Mouse (Mus musculus) lung, adult 18-20 months (tissue): ENCODE results near the gene Phf21b.

Experiments used
- DNase-seq, 2 experiments: peaks; one replicate each; pipeline ENCODE4 v3.0.0; 2022; ENCODE audit warnings: mixed read lengths in 2 of 2

The Phf21b gene

DNA sequence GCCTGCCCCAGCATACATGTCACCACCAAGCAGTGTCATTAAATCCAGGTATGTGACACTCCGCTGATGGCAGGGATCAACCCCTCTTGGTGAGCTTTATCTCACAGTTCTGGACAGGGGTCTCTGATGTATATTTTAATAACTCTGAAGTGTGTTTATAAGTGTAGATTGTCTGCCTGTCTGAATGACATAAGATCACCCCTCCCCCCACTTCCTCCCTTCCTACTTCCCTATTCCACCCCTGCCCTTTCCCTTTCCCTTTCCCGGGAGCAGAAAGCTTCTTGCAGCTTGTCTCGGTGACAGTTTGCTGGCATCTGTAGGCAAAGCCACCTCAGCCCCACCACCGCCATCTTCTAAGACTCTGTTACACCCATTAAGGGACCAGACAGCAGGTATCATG is 11.0 kb downstream of the Phf21b start:
- DNase-seq: no peak

DNA sequence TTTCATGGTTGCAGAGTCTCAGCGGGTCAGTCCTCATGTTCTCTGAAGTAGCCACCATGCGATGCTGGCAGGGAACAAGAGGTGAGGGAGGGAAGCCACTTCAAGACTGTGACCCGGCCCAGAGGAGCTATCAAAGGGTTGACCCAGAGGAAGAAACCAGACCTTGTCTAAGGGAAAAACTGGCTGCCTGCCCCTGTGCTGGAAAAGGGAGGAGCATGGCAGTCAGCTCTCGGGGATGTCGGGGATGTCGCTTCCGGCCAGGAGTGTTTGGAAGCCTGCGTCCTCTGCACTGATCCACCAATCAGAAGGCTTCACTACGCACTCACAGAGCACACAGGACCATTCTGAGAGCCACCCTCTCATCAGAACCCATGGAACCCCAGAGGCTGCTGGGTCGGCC is 12.8 kb downstream of the Phf21b start:
- no peak for DNase-seq

DNA sequence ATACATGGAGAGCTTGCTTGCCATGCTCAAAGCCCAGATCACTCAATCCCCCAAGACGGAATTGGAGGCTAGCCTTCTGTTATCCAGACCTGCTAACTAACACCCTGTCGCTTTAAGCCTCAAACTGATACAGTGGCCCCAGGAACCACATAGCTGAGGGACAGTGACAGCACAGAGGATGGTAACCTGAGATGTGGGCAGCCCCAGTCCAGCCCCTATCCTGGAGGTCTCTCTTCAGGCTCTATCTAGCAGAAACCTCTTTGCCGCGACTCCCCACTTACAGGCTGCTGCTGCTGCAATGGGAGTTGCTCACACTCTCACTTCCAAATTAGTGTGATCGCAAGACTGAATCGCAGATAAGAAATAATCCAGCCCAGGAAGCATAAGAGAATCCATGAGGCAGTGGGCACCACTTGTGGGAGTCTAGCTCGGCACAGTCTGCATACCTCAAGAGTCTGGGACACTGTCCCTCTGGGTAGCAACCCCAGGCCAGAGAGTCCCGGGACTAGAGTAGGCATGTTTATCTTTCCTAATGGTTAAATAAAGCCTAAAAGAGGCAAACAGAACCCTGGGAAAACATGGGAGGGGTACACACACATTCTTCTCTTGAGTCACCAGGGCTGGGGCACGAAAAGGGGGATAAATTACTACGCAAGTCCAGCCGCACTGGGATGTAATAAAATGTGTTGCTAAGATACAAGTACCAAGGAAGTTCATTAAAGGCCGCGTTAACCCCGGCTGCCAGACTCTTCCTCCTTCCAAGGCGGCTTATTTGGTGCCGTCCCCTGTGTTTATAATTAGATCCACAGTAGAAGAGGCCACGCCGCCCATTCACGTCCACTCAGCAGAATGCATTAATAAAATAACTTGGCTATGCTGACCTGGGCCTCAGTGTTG is 13.7 kb downstream of the Phf21b start:
- DNase-seq: no peak

DNA sequence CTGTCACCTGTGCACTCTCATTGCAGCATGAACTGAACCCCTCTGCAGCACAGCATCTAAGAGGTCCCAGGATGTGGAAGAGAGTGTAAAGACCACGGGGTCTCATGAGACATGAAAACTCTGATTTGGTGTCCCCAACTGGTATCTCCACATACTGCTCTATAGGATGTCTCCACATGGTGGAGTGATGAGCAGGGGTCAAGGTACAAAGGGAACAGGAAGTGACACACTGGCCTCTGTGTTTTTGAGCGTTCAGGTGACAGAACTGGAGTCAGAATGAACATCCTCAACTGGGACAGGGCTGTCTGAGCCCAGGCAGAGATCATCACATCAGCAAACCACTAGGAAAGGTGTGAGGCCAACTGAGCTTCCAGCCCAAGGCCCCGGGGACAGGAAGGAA is 15.3 kb downstream of the Phf21b start:
- DNase-seq: no peak

DNA sequence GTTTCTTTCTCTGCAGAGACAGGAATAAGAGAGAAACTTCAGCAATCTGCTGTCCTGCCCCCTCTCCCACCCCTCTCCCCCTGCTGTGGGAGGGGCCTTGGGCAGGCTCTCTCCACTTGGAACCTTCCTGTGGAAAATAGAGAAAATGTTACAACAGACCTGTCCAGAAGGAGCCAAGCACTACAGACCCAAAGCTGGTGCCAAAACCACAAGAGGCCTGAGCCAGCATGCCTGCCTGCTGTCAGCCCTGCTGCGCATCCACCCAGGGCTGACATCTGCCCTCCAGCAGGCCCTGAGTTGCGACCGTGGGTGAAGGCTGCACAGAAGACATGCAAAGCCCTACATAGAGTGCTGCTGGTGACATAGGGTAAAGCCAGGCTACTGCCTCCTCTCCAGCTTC is 16.3 kb downstream of the Phf21b start:
- no peak for DNase-seq

DNA sequence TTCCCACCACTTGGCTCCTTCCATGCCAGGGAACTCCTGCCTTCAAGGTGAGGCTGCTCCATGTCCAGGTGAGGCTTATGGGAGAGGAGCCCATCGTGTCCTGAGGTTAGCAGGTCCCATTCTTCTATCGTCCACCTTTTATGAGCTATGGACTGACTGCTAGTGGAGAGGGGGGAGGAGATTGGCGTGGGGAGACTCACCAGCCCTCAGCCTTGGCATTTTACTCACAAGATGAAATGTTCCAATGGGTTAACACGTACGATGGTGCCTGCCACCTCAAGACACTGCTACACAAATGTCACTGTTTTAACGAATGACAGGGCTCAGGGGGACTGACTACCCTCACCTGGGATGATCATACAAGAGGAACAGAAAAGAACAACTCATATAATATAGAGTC is 18.0 kb downstream of the Phf21b start:
- no peak for DNase-seq

DNA sequence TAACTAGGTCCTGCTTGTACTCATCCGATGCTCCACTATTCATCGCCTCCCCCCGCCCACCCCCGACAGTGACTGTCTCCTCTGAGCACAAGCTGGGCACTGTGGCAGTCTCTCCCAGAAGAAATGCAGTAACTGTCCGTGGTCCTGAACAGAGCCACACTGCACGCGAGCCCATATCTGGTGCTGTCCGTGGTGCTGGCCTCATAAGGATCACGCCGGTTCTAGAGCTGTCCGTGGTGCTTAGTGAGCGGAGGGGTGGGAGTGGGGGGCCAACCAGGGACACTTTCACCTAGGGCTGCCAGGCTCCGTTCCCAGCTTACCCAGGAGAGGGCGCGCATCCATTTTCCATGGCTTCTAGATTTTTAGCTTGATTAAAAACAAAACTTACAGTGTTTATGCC is 26.4 kb downstream of the Phf21b start:
- DNase-seq: peak; percentile 69 to 75

DNA sequence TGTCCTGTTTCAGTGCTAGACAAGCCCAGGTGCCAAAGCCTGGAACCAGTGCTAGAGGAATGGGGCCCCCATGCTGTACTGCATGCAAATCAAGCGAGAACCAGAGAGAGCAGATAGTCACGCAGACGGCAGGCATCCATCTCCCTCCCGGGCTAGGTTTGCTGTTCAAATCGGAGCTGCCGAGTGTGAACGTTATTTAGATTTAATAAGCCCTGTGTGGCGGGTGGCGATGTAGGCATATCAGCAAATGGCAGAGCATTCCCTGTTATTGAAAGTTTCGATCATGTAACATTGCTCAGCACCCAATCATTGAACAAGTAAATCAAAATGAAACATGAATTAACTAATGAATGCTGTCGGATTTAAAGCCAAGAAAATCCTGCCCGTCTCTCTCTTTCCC is 27.2 kb downstream of the Phf21b start:
- DNase-seq: no peak

DNA sequence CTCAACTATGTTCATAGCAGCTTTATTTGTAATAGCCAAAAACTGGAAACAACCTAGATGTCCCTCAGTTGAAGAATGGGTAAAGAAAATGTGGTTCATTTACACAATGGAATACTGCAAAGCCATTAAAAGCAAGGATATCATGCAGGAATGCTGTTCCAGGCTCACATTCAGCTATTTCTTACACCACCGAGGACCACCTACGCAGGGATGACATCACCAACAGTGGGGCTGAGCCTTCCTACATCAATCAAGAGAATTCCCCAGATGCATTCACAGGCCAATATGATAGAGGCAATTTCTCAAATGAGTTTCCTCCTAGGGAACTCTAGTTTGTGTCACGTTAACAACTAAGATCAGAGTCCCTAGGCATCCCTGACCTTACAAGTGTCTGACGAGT is 32.8 kb downstream of the Phf21b start:
- no peak for DNase-seq

DNA sequence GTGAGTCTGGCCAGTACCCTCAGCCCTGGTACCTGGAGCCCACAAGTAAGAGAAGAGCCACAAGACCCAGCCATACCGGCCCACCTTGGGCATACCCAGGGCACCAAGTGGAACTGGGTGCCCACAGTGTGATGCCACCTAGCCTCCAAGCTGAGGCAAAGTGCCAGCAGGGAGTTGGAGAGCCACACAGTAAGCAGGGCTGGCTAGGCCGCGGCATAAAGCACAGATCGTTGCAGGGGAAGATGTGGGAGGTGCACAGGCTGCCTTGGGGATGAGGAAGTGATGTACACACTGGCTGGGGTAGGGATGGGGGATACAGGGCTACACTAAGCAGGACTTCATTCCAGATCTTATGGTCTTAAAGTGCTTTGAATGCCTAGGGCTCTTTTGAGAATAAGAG is 35.0 kb downstream of the Phf21b start:
- DNase-seq: no peak

DNA sequence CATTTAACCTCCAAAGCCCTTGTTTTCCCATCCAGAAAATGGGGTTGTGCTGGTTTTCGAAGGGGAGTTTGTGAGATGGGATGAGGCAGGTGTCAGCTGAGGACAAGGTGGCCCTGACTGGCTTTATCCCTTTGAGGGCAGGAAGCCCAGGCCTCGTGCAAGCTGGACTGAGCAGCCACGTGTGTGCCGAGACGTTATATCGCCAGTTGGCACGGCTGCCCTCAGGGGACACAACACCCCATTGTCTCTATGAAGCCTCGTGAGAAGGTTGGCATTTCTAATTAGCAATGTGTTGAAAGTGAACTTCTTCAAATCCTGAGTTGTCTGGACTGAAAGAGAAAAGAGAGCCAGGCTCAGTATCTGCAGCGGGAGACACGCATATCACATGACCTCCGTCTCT is 37.6 kb downstream of the Phf21b start:
- no peak for DNase-seq

DNA sequence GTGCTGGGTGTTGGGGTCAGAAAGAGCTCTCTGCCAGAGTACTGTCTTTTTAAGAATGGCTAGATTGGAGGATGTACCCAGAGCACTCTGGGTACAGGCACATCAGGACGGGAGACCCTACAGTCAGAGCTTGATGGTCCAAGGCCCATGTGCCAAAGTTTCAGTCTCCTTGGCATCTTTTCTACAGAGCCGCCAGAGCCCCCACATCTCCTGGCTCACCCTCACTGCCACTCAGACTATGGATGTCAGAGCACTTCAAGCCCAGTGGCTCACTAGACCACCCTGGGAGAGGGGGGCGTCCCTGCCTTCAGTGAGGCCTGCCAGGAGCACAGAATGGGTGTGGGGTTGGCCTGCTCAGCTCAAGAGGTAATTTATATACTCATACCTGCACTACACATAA is 38.3 kb downstream of the Phf21b start:
- DNase-seq: no peak

DNA sequence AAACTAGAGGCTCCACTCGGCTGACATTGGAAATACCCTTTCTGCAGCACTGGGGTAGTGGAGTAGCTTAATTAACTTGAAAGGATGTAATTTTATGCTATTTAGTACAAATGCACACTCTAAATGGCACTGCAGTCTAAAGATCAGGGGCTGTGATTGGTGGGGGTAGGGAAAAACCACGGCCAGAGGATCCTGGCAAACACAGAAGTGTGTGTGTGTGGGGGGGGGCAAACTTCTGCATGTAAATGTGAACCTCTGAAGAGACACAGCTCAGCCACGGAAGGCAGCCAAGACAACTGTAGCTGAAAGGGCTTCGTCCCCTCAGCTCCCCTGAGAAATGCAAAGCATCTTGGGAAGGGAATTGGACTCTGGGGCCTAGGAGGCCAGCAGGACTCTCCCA is 40.7 kb downstream of the Phf21b start:
- no peak for DNase-seq

DNA sequence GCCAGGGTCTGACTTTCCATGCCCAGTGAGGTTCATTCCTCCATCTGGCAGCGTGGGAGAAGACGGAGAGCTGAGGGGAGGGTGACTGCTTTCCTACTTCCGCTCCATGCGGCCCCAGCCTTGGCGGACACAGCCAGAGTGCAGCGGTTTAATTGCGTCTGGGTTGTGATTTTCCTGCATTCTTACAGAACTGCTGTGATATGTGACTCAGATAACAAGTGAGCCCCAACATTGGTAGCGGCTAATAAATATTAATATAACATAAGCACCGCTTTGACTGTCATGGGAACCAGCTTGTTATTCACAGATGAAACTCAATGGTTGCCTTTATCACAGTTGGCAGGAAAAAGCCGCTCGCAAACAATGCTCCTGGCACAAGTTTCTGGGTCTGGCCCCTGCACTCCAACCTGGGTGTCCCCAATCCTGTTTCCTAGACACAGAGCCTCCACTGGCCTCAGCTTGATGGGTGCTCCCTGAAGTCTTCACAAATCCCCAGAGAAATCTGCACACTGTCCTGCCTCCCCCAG is 43.0 kb downstream of the Phf21b start:
- DNase-seq: no peak

DNA sequence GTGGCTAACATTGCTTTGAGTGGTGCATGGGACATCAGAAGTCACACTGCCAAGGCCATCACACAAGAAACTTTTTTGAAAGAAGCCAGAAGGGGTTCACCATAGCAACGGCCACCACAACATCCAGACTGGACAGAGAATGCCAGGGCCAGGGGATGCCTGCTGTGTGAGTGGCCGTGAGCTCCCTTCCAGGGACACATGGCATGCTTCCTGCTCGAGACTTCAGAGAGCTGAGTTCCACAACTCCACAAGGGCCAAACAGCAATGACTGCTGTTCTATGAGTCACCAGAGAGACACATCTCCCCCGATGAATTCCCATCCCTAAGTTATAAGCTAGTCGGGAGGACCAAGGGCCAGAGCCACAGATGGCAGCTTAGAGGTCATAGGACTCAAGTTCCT is 44.7 kb downstream of the Phf21b start:
- no peak for DNase-seq

DNA sequence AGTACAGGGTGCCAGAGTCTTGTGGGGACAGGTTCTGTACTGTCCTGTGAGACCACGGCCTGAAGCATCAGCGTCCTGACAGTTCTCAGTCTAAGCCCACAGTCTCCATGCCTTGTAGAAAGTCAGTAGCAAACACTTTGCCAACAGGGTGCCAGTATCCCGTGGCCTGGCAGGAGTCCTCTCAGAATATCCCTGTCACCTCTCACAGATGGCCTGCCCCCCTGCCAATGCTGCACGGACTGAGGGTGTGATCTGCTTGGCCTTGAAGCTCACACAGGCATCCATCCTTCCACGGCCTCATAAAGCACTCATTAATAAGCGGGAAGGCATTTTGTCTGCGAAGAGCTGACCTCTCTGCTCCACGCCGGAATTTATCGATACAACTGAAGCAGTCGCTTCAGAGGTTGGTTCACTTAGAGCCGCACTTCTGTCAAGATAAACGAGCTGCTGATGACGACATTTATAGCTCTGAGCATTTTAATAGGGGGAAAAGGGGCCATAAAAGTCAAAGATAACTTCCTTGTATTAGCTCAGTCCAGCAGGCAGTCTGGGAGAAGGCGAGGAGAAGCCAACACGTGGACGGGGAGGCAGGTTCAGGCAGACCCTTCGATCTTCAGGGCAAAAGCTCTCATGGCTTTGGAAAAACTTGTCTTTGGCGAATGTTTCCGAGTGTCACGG is 46.4 kb downstream of the Phf21b start:
- DNase-seq: no peak

DNA sequence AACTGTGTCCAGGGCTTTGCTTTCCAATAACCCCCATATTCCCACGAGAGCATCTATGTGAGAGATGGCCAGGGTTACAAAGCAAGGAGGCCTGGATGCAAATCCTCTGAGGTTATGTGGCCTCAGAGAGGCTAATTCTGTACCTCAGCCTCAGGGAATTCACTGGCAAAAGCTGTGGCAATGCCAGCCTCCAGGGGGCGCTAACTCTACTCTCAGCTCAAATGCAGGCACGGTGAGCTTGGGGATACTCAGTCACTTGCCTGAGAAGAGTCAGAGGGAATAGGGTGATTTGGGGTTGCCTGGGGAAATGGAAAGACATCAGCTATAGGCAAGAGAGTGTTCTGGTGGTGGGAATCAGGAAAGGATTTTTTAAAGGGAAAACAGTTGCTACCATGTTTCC is 52.2 kb downstream of the Phf21b start:
- DNase-seq: peak; percentile 35 to 56

DNA sequence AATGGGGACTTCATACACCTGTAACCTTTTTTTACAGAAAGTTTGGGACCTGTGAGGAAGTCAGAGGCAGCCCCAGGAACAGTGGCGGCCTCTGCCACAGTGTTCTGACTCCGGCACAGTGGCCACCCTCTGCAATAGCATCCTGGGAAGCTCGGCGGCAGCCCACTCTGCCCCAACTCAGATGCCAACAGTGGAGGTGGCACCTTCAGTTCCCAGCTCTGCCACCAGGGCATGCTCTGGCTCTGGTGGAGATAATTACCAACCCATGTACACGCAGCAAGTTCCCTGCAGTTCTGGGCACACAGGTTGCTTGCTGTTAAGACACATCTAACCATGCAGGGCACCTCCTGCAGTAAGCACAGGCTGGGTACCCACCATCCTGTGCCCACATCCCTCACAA is 55.7 kb downstream of the Phf21b start:
- no peak for DNase-seq

DNA sequence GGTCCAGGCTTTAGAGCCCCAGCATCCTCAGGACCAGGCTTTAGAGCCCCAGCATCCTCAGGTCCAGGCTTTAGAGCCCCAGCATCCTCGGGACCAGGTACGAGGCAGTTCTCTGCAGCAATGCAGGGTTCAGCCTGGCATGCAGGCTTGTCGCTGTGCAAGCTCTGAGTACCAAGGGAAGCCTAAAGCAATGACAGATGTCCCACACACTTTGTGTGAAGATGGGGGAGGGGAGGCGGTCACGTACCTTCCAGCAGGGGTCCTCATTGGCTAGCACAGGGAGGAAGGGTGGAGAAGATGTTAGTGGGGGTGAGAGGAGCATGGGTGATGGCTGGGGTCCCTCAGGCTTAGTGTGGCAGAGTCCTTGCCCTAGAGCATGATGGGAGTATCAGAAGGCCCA is 62.2 kb downstream of the Phf21b start:
- no peak for DNase-seq

DNA sequence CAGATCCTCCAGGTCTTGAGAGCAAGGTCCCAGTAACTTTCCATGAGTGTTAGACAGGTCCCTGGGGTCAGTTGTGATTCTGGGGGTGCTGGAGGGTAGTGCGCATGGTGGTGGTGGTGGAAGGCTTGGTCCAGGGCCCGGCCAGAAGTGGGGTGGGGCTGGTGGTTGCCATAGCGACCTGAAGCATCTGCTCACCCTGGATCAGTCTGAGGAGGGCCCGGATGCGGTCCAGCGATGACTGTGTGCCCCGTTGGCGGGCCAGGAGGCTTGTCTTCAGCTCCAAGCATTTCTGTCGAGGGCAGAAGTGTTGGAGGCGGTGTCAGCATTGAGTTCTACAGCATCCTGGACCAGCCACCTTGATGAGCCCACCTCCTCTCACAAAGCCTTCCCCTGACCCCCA is 68.7 kb downstream of the Phf21b start:
- no peak for DNase-seq

DNA sequence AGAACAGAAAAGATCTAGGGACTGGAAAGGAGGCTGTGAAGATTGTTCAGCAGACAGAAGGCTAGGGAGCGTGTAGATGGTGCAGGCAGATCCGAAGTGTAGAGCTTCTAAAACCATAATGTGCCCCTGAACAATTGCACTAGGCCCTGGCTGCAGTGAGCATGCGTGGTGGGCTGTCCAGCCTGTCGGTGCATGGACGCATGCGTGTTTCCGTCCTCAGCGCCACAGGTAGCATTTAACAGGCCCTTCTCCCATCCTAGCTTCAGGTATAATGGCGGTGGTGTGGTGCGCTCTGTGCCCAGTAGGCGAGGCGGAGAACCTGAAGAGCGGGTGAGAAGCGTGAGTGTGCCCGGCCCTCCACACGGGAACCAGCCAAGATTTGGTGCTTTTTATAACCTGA is 71.0 kb downstream of the Phf21b start:
- no peak for DNase-seq

DNA sequence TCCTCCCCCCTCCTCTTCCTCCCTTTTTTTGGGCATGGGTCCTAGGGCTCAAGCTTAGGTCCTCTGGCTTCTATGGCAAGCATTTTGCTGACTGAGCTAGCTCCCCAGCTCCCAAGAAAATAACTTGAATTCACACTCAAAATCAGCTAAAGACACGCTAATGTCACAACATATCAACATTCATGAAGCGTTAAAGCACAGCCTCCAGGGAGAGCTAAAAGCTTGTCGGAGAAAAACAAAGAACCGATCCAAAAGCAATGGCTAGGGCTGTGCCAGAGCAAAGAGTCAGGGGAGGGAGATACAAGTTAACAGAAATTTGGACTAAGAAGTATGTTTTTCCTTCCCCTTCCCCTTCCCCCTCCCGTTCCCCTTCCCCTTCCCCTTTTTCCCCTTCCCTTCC is 77.3 kb downstream of the Phf21b start:
- no peak for DNase-seq

DNA sequence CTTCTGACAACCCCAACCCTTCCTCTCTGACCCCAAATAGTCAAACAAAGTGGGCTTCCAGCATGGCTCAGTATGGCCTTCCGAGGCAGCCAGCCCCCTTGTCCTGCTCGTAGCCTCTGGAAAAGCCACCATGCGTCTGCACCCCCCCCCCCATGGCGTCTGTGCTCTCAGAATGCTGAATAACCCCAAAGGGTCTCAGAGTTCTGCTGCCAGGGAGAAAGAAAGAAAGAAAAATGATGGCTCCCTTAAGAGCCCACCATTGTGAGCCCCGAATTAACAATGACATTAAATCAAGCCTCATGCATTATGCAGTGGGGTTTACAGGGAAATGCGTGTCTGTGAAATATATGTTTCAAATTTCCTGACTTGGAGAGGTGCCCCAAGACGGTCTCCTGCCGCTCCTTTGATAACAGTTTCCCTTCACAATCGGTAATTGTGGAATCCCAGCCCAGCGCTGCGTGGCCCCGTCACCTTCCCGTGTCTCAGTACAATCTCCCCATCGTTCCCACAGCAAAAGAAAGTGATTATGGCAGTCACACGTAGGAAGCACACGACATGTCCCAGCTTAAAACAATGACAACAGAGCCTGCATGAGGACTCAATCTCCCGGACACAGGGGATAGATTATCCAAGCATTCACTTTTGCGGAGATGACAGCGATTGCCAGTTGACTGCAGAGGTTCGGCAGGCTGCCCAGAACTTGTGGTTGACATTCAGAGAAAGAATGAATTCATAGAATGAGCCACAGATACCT is 80.3 kb downstream of the Phf21b start:
- no peak for DNase-seq
